Mouse (Mus musculus): ENCODE measurements around the gene Ugt1a7c. TPM values are rescaled to one million over a fixed set of nuclear protein-coding genes. Genes with fewer than 3 reads are reported as not detected.
"Not testable (repeated sequence)": the region's sequence is repeated elsewhere in the genome, so short reads cannot be mapped to it uniquely, and the experiment has no call there.

The Ugt1a7c gene
- polyA plus RNA-seq, 1 experiment from 2014 or later = 1.1 TPM

DNA sequence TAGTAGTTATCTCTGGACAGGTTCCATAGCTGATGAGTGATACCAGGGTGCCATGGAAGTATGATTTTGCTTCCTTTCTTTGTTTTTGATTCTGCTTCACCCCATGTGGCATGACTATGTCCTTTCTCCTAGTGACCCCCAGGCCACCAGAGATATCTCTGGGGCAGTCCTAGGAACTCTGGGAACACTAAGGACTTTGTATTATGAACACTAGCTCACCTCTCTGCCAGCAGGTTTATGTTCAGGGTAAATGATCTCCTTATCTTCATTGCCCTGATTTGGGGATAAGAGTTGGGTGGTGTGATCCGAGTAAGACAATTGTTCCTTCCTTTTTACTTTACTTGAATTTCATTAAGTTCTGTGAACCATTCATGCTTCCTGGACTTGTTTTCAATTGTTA, 8.7 kb upstream of the Ugt1a7c start:
- Histone ChIP-seq H3K9me3 (replicated peaks; ENCODE audit: control insufficient read depth, low read length) (no peaks in the 10 kb centered on the region), H3K27ac (ENCODE audit: low read length) (no peak overlapping the region), H3K9ac (ENCODE audit: low read length) (no peak overlapping the region), H3K36me3 (ENCODE audit: control insufficient read depth, insufficient read depth) (no peaks in the 10 kb centered on the region), H3K4me1 (ENCODE audit: control insufficient read depth, insufficient read depth, low read length) (no peaks in the 10 kb centered on the region), H3K4me3 (ENCODE audit: low read length) (no peak overlapping the region), H3K27me3 (ENCODE audit: control insufficient read depth, insufficient read depth, low read length) (no peaks in the 10 kb centered on the region), H3K4me2 (ENCODE audit: low read depth, low read length) (no peak overlapping the region)
- ATAC-seq (replicated peaks; ENCODE audit: extremely low read depth, insufficient read depth, low FRiP score) = no peak
- 47% methylated on average over 1 of the region's 1 CpGs for WGBS

DNA sequence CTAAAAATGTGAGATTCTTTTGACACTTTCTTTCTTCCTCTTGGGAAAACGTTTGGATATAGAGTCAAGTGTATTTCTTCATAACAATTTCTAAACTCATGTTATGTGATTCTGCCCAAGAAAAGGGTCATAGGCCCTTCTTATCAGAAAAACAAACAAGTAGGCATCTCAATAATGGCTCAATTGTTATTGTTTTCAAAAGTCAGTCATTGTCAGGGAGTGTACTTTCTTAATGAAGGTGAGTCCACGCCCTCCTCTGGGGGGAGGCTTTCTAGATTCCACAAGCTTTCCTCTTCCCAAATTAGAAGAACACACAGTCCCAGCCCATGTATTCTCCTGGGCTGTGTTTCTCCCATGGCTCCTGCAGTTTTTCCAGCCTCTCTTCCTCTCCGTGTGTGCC, 7.3 kb upstream of the Ugt1a7c start, which contains the start of gene Ugt1a8:
Gene Ugt1a8 (plus strand): TSS at position 301 of the 400 bp plus-strand sequence.
- Histone ChIP-seq H3K36me3 (ENCODE audit: control insufficient read depth, insufficient read depth) (no peaks in the 10 kb centered on the region), H3K4me1 (ENCODE audit: control insufficient read depth, insufficient read depth, low read length) (no peaks in the 10 kb centered on the region), H3K9me3 (replicated peaks; ENCODE audit: control insufficient read depth, low read length) (no peaks in the 10 kb centered on the region), H3K27ac (ENCODE audit: low read length) (no peak within 1 kb of the TSS), H3K4me2 (ENCODE audit: low read depth, low read length) (no peak within 1 kb of the TSS), H3K27me3 (ENCODE audit: control insufficient read depth, insufficient read depth, low read length) (no peaks in the 10 kb centered on the region), H3K9ac (ENCODE audit: low read length) (no peak within 1 kb of the TSS), H3K4me3 (ENCODE audit: low read length) (no peak within 1 kb of the TSS)
- 70% methylated on average over 3 of the region's 3 CpGs for WGBS
- ATAC-seq (replicated peaks; ENCODE audit: extremely low read depth, insufficient read depth, low FRiP score) = no peak

DNA sequence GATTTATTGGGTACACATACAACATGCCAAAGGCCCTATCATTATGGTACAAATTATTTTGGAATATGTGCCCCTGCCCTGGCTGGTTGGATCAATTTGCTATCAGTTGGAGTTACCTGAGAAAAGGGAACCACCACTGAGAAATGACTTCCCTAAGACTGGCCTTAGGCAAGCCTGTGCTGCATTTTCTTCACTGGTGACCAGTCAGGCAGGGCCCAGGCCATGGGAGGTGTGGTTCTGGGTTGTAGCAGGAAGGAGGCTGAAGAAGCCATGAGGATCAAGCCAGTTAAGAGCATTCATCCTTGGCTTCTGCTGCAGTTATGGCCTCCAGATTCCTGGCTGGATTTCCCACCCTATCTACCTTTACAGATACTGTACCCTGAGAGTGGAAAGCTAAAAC, 2.5 kb upstream of the Ugt1a7c start:
- Histone ChIP-seq H3K4me1 (ENCODE audit: control insufficient read depth, insufficient read depth, low read length) (no peaks in the 10 kb centered on the region; the same call in 1 of the 2 replicates), H3K9me3 (replicated peaks; ENCODE audit: control insufficient read depth, low read length) (no peaks in the 10 kb centered on the region), H3K36me3 (ENCODE audit: control insufficient read depth, insufficient read depth) (no peaks in the 10 kb centered on the region), H3K4me2 (ENCODE audit: low read depth, low read length) (no peak overlapping the region), H3K9ac (ENCODE audit: low read length) (no peak overlapping the region), H3K4me3 (ENCODE audit: low read length) (no peak overlapping the region), H3K27ac (ENCODE audit: low read length) (no peak overlapping the region), H3K27me3 (ENCODE audit: control insufficient read depth, insufficient read depth, low read length) (no peaks in the 10 kb centered on the region)
- ATAC-seq (replicated peaks; ENCODE audit: extremely low read depth, insufficient read depth, low FRiP score) = no peak

DNA sequence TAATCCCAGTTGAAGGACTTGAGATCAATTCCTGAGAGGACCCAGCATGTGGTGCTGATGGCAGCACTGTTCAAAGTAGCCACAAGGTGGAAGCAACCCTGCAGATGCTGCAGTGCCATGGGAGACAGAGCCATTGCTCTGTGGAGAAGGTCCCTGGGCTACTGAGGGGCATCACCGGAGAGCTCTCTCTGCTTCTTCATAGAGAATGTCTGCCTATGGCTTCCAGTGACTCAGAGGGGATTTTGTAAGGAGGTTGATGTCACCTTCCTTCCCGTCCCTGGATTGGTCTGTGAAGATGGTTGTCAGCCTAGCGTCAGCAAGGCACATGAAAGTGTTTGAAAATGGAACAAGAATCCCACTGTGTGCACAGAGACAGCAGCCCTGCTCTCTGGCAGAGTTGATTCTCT, 589 bp upstream of the Ugt1a7c start:
- WGBS = 67% methylated on average over 3 of the region's 3 CpGs

DNA sequence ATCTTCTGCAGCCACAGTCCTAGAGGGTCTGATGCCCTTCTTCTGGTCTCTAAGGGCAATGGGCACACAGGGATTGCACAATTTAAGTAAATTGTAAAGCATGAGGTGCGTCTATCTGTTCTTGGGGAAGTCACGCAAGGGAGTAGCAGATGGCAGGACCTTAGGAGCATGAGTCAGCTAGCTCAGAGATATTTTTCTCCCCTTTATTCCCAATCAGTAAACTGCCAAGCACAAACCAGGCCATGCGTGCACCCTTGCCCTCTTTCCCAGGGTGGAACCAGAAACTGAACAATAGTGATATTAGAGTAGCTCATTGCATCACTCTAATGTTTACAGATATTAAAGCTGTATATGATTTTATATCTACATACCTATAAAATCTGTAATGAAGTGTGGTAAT, 3.7 kb downstream of the Ugt1a7c start:
- H3K4me3 ChIP-seq (ENCODE audit: low read length); ATAC-seq (replicated peaks; ENCODE audit: extremely low read depth, insufficient read depth, low FRiP score); H3K4me2 ChIP-seq (ENCODE audit: low read depth, low read length); H3K4me1 ChIP-seq (ENCODE audit: control insufficient read depth, insufficient read depth, low read length); H3K36me3 ChIP-seq (ENCODE audit: control insufficient read depth, insufficient read depth); H3K27ac ChIP-seq (ENCODE audit: low read length); H3K9me3 ChIP-seq (replicated peaks; ENCODE audit: control insufficient read depth, low read length); H3K9ac ChIP-seq (ENCODE audit: low read length); H3K27me3 ChIP-seq (ENCODE audit: control insufficient read depth, insufficient read depth, low read length): not testable (repeated sequence)
- WGBS = 79% methylated on average over 3 of the region's 3 CpGs

More for the DNA sequence above, 589 bp upstream of the Ugt1a7c start:
- not testable (repeated sequence) for H3K4me3 ChIP-seq (ENCODE audit: low read length); H3K9ac ChIP-seq (ENCODE audit: low read length); H3K9me3 ChIP-seq (replicated peaks; ENCODE audit: control insufficient read depth, low read length); ATAC-seq (replicated peaks; ENCODE audit: extremely low read depth, insufficient read depth, low FRiP score); H3K27me3 ChIP-seq (ENCODE audit: control insufficient read depth, insufficient read depth, low read length); H3K27ac ChIP-seq (ENCODE audit: low read length); H3K4me2 ChIP-seq (ENCODE audit: low read depth, low read length); H3K36me3 ChIP-seq (ENCODE audit: control insufficient read depth, insufficient read depth); H3K4me1 ChIP-seq (ENCODE audit: control insufficient read depth, insufficient read depth, low read length)

DNA sequence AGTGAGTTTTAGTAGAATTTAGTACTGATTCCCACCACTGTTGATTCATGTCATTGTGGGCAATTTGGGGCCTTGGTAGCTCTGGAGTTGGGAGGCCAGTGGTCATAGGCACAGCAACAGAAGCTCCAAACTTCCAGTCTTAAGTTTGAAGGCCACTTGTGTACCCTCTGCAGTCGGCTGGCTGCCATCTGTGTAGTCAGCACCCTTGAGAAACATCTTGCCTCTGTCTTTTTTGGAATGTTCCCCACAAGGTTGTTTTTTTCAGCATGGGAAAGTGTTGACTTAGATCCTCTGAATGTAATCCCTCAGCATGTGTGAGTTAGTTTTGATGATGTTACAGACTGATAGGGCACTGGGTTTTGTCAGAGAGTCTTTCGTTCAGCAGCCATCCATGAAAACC, 4.8 kb downstream of the Ugt1a7c start:
- H3K27ac ChIP-seq (ENCODE audit: low read length); H3K27me3 ChIP-seq (ENCODE audit: control insufficient read depth, insufficient read depth, low read length); H3K4me3 ChIP-seq (ENCODE audit: low read length); H3K36me3 ChIP-seq (ENCODE audit: control insufficient read depth, insufficient read depth); H3K4me2 ChIP-seq (ENCODE audit: low read depth, low read length); ATAC-seq (replicated peaks; ENCODE audit: extremely low read depth, insufficient read depth, low FRiP score); H3K4me1 ChIP-seq (ENCODE audit: control insufficient read depth, insufficient read depth, low read length); H3K9me3 ChIP-seq (replicated peaks; ENCODE audit: control insufficient read depth, low read length); H3K9ac ChIP-seq (ENCODE audit: low read length): not testable (repeated sequence)
- 59% methylated on average over 2 of the region's 2 CpGs for WGBS

DNA sequence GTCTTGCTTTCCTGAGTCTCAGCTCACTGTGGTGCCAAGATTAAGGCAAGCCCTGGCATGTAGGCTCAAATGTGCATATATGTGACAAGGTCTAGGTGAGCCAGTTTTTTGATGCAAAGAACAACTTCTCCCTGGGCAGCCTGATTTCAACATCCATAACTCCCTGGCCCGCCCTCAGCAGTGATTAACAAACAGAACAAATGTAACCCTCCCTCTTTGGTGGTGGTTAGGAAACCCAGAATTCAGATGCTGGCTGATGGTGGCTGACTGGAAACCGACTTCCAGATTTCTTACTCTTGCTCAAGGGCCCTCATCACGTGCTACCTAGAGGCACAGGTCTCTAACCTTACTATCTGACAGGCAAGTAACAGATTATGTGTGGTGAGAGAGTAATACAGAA, 8.2 kb downstream of the Ugt1a7c start, which contains the start of gene Ugt1a6b:
Gene Ugt1a6b (plus strand): TSS at position 234 of the 400 bp plus-strand sequence.
- H3K36me3 ChIP-seq (ENCODE audit: control insufficient read depth, insufficient read depth); H3K4me3 ChIP-seq (ENCODE audit: low read length); H3K27ac ChIP-seq (ENCODE audit: low read length); H3K9me3 ChIP-seq (replicated peaks; ENCODE audit: control insufficient read depth, low read length); H3K27me3 ChIP-seq (ENCODE audit: control insufficient read depth, insufficient read depth, low read length); ATAC-seq (replicated peaks; ENCODE audit: extremely low read depth, insufficient read depth, low FRiP score); H3K4me2 ChIP-seq (ENCODE audit: low read depth, low read length); H3K4me1 ChIP-seq (ENCODE audit: control insufficient read depth, insufficient read depth, low read length); H3K9ac ChIP-seq (ENCODE audit: low read length): not testable (repeated sequence)
- 42% methylated on average over 2 of the region's 3 CpGs for WGBS

DNA sequence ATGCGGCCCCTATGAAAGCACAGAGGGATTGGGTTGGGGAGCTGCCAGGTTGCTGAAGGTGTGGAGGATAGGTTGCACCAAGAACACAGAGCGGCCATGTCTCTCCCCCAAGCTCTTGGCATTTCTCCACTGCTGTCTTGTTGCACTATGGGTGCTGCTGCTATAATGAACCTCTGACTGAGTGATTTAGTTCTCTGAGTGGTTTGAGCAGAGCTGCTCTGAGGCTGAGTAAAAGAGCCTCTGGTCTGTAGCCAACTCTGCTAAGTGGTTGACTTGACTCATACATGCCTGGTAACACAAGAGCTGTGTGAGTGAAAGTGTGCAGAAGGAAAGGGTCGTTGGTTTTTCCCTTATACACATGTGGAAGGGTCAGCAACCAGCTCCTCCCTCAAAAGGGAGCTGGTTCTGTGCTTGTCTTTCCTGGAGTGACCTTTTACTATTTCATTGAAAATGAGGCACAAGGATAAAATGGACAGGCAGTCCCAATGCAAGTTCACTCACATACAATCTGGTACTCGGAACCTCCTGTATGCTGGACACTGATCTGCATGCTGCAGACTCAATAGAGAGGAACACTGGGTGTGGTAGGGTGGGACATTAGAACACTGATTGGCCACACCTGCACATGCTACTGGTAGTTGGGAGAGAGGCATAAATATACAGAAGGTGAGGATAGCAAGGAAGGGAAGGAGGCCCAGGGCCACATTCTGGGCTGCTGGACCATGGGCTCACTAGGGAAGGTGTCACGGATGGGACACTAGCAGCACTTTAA, 9.0 kb downstream of the Ugt1a7c start:
- H3K9me3 ChIP-seq (replicated peaks; ENCODE audit: control insufficient read depth, low read length); H3K27ac ChIP-seq (ENCODE audit: low read length); H3K4me2 ChIP-seq (ENCODE audit: low read depth, low read length); ATAC-seq (replicated peaks; ENCODE audit: extremely low read depth, insufficient read depth, low FRiP score); H3K4me1 ChIP-seq (ENCODE audit: control insufficient read depth, insufficient read depth, low read length); H3K4me3 ChIP-seq (ENCODE audit: low read length); H3K27me3 ChIP-seq (ENCODE audit: control insufficient read depth, insufficient read depth, low read length); H3K9ac ChIP-seq (ENCODE audit: low read length); H3K36me3 ChIP-seq (ENCODE audit: control insufficient read depth, insufficient read depth): not testable (repeated sequence)
- WGBS = 67% methylated on average over 4 of the region's 5 CpGs

DNA sequence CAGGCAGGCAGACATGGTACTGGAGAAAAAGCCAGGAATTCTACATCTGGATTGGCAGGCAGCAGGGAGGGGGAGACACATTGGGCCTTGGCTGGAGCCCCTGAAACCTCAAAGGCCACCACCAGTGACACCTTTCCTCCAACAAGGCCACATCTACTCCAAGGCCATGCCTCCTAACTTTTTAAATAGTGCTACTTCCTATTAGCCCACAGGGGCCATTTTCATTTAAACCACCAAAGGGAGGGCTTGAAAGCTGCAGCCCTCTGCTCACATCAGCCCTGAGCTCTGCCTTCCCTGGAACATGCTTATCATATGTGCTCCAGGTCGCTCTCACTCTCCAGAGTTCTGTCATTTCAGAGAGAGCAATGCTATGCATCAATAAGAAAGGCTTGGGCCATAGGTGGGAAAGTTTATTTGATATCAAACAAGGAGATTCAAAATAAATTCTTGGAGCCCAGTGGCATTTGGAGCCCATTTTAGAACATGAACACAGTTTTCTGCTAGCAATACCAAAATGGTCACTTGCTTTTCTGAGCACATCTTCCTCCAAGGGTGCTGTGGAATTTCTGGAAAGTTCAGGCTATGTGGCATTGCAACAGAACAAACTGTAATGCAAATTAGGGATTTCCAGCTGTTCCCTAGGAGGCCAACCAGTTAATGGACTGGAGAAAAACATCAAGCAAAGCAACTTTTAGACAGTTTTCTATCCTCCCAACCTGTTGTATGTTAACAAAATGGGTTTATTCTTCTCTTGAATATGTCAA, 10.0 kb downstream of the Ugt1a7c start:
- WGBS = 90% methylated on average over 1 of the region's 1 CpGs
- no peak overlapping the region for H3K4me2 ChIP-seq (ENCODE audit: low read depth, low read length)
- H3K36me3 ChIP-seq (ENCODE audit: control insufficient read depth, insufficient read depth) = no peaks in the 10 kb centered on the region
- H3K9ac ChIP-seq (ENCODE audit: low read length) = no peak overlapping the region
- H3K4me3 ChIP-seq (ENCODE audit: low read length) = no peak overlapping the region
- no peak for ATAC-seq (replicated peaks; ENCODE audit: extremely low read depth, insufficient read depth, low FRiP score)
- H3K9me3 ChIP-seq (replicated peaks; ENCODE audit: control insufficient read depth, low read length) = no peaks in the 10 kb centered on the region
- no peaks in the 10 kb centered on the region for H3K4me1 ChIP-seq (ENCODE audit: control insufficient read depth, insufficient read depth, low read length)
- no peak overlapping the region for H3K27ac ChIP-seq (ENCODE audit: low read length)
- no peaks in the 10 kb centered on the region for H3K27me3 ChIP-seq (ENCODE audit: control insufficient read depth, insufficient read depth, low read length)
